Mouse (Mus musculus) c-Kit-positive CD71-negative TER-119-negative erythroid progenitor cells, embryonic 14.5 days (primary cell): ENCODE data around the gene Tmem56.

Source experiments
- DNase-seq: peaks from one replicate; pipeline ENCODE4 v3.0.0-alpha.2; 2013; ENCODE audit warnings: low read depth

The Tmem56 gene

GRCm38 (mm10) chr3:121277557-121277956, 5.3 kb downstream of the Tmem56 start:
- no peak for DNase-seq

- no peak for DNase-seq
These were observed 5.9 kb downstream of the Tmem56 start for GRCm38 (mm10) chr3:121277009-121277408.

- no peak for DNase-seq
These were observed 8.9 kb downstream of the Tmem56 start for GRCm38 (mm10) chr3:121274010-121274409.

- DNase-seq, result no peak
These were observed 10.3 kb downstream of the Tmem56 start for GRCm38 (mm10) chr3:121272577-121272976.

GRCm38 (mm10) chr3:121267283-121267682, 15.6 kb downstream of the Tmem56 start:
- DNase-seq, result no peak

- DNase-seq, result no peak
These were observed 18.7 kb downstream of the Tmem56 start for GRCm38 (mm10) chr3:121264242-121264641.

GRCm38 (mm10) chr3:121263205-121263548, 19.7 kb downstream of the Tmem56 start:
- DNase-seq, result no peak

GRCm38 (mm10) chr3:121262521-121263204, 20.2 kb downstream of the Tmem56 start:
- no peak for DNase-seq

GRCm38 (mm10) chr3:121261939-121262520, 20.9 kb downstream of the Tmem56 start:
- DNase-seq, result no peak

- no peak for DNase-seq
These were observed 21.6 kb downstream of the Tmem56 start for GRCm38 (mm10) chr3:121261251-121261650.

GRCm38 (mm10) chr3:121260831-121261230, 22.1 kb downstream of the Tmem56 start:
- no peak for DNase-seq

GRCm38 (mm10) chr3:121260041-121260440, 22.9 kb downstream of the Tmem56 start:
- DNase-seq, result no peak

GRCm38 (mm10) chr3:121258521-121259478, 24.1 kb downstream of the Tmem56 start:
- DNase-seq, result no peak

GRCm38 (mm10) chr3:121257418-121257817, 25.5 kb downstream of the Tmem56 start:
- no peak for DNase-seq

- DNase-seq, result no peak
These were observed 26.8 kb downstream of the Tmem56 start for GRCm38 (mm10) chr3:121256131-121256530.

- no peak for DNase-seq
These were observed 27.4 kb downstream of the Tmem56 start for GRCm38 (mm10) chr3:121255501-121255900.

- no peak for DNase-seq
These were observed 32.1 kb downstream of the Tmem56 start for GRCm38 (mm10) chr3:121250576-121251433.

- DNase-seq, result no peak
These were observed 32.9 kb downstream of the Tmem56 start for GRCm38 (mm10) chr3:121250048-121250447.

GRCm38 (mm10) chr3:121242941-121243340, 40.0 kb downstream of the Tmem56 start:
- DNase-seq, result peak; percentile 53

- DNase-seq, result no peak
These were observed 40.6 kb downstream of the Tmem56 start for GRCm38 (mm10) chr3:121242111-121242936.
